Mouse (Mus musculus) lung, postnatal 0 days (tissue): ENCODE results near the gene Abcd2.

Source experiments
- CTCF ChIP-seq: IDR thresholded peaks from 2 replicates; pipeline ENCODE4 v1.5.1; 2016; ENCODE audit warnings: antibody characterized with exemption, mild to moderate bottlenecking
- EP300 ChIP-seq: IDR thresholded peaks from 2 replicates; pipeline ENCODE4 v1.6.1; 2016; ENCODE audit warnings: antibody characterized with exemption, mild to moderate bottlenecking, control low read depth

- no peak for TF ChIP-seq CTCF
- no peak for TF ChIP-seq EP300
Measured at GRCm38 (mm10) chr15:91103814-91104213, 87.8 kb downstream of the Abcd2 start.
